Mouse (Mus musculus) limb, embryonic 15.5 days (tissue): ENCODE data around the gene Scn5a. TPM values are rescaled to one million over a fixed set of nuclear protein-coding genes. Genes with fewer than 3 reads are reported as not detected.

Experiments used
- ATAC-seq: fragments of 200-750 bp; cut with Nextera tagmentation; 2 replicates; pipeline ENCODE4 v1.8.0; 2017; ENCODE audit warnings: low read depth, moderate TSS enrichment; ENCODE audit not compliant: insufficient number of reproducible peaks, low FRiP score, low TSS enrichment
- H3K27ac ChIP-seq: fragments of 300-500 bp; sonication (generic); 2 replicates; pipeline ENCODE4 v1.5.1; 2015; ENCODE audit warnings: moderate library complexity, mild to moderate bottlenecking, inconsistent platforms
- H3K27me3 ChIP-seq: fragments of 300-500 bp; sonication (generic); 2 replicates; pipeline ENCODE4 v1.6.1; 2015; ENCODE audit warnings: inconsistent platforms
- H3K36me3 ChIP-seq: fragments of 300-500 bp; sonication (generic); 2 replicates; pipeline ENCODE4 v1.6.1; 2015; ENCODE audit warnings: inconsistent platforms
- H3K4me1 ChIP-seq: fragments of 300-500 bp; sonication (generic); 2 replicates; pipeline ENCODE4 v1.6.1; 2015; ENCODE audit warnings: inconsistent platforms
- H3K4me2 ChIP-seq: fragments of 300-500 bp; sonication (generic); 2 replicates; pipeline ENCODE4 v1.6.1; 2015; ENCODE audit warnings: mild to moderate bottlenecking, inconsistent platforms
- H3K4me3 ChIP-seq: fragments of 300-500 bp; sonication (generic); 2 replicates; pipeline ENCODE4 v1.5.1; 2015; ENCODE audit warnings: mild to moderate bottlenecking, inconsistent platforms
- H3K9ac ChIP-seq: fragments of 300-500 bp; sonication (generic); 2 replicates; pipeline ENCODE4 v1.6.1; 2015; ENCODE audit warnings: inconsistent platforms
- H3K9me3 ChIP-seq: fragments of 300-500 bp; sonication (generic); 2 replicates; pipeline ENCODE4 v1.6.1; 2016; ENCODE audit warnings: inconsistent platforms
- WGBS: fragments of 180-500 bp; shearing (Covaris S2); methylation state at CpG from one replicate; pipeline ENCODE4 v1.1.7; 2015; 5-methylcytosine and 5-hydroxymethylcytosine counted together
- polyA plus RNA-seq: library from polyadenylated mRNA; unstranded; fragments of >200 nt; fragmentation: Nextera tagmentation; extraction: Ambion mirVana; gene quantifications from 2 replicates; pipeline ENCODE4 v1.2.1, GENCODE M21; 2015

Gene Scn5a
- polyA plus RNA-seq = 0.17 and 0.22 TPM in 2 replicates

- WGBS = under 1% methylated on average over 69 of the region's 99 CpGs
- H3K27me3 ChIP-seq = peaks cover 77% of the 10 kb centered on the region
- ATAC-seq = peak; percentile 17; the same call in 1 of the 2 replicates
- H3K36me3 ChIP-seq = no peaks in the 10 kb centered on the region
- H3K27ac ChIP-seq = no peak within 1 kb of the TSS
- H3K4me3 ChIP-seq = peak within 1 kb of the TSS; percentile 55
- H3K4me1 ChIP-seq = peaks cover 11% of the 10 kb centered on the region
- peak within 1 kb of the TSS; percentile 97 for H3K4me2 ChIP-seq
- H3K9ac ChIP-seq = peak within 1 kb of the TSS; percentile 28
- no peaks in the 10 kb centered on the region for H3K9me3 ChIP-seq
Observed at GRCm38 (mm10) chr9:119578636-119579438, at the start of gene Scn5a. TSS of gene Scn5a (minus strand) at chr9:119579016.

DNA sequence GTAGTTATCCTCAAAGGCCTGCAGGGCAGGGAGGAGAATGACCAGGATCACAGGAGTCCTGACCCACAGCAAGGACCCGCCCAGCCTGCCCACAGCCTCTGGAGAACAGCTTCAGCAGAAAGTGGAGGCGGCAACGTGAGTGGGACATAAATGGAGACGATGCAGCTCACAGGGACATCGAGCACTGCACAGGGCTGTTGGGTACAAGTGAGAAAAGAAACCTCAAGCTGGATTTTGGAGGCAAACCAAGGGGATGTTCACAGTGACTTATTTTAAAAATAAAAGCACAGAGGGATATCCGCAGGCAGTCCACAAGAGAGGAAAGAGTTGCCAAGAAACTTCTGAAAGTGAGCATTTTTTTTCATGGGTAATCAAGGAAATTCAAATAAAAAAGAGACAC lies 48.4 kb upstream of the Scn5a start:
- H3K9me3 ChIP-seq = no peaks in the 10 kb centered on the region
- 72% methylated on average over 6 of the region's 6 CpGs for whole genome bisulfite sequencing
- peaks cover 5% of the 10 kb centered on the region; the same call in 1 of the 2 replicates for H3K4me1 ChIP-seq
- no peak overlapping the region for H3K4me2 ChIP-seq
- no peaks in the 10 kb centered on the region for H3K36me3 ChIP-seq
- no peak overlapping the region for H3K27ac ChIP-seq
- H3K27me3 ChIP-seq = 0 out of 2 replicates have a peak, but pooled peaks cover 4% of the 10 kb centered on the region
- no peak overlapping the region for H3K9ac ChIP-seq
- ATAC-seq = no peak
- H3K4me3 ChIP-seq = no peak overlapping the region

- Histone ChIP-seq H3K4me3 (no peak overlapping the region), H3K27me3 (no peaks in the 10 kb centered on the region)
- 77% methylated on average over 4 of the region's 4 CpGs for WGBS
Observed at GRCm38 (mm10) chr9:119624151-119624550, 45.3 kb upstream of the Scn5a start.

DNA sequence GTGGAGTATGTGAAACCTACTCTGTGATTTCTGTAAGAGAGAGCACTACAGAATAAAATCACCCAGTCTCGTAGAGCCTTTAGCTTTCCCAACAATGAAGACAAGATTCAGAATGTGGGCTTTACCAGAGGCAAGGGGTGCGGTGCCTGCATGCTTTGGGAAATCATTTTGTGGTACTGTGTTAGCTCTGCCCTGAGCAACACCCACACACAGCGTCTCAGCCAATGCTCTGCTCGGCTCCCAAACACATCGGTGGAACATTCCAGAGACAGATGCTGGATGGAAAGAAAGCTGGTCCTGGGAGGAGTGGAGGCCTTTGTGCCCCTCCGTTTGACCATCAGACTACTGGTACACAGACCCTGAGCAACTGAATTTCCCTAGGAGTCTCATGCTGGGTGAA lies 36.0 kb upstream of the Scn5a start:
- Histone ChIP-seq H3K27ac (no peak overlapping the region), H3K36me3 (no peaks in the 10 kb centered on the region), H3K27me3 (no peaks in the 10 kb centered on the region), H3K4me3 (no peak overlapping the region), H3K4me2 (no peak overlapping the region), H3K9me3 (no peaks in the 10 kb centered on the region), H3K9ac (no peak overlapping the region), H3K4me1 (no peaks in the 10 kb centered on the region)
- WGBS = 58% methylated on average over 6 of the region's 6 CpGs
- no peak for ATAC-seq

More at GRCm38 (mm10) chr9:119624151-119624550, 45.3 kb upstream of the Scn5a start:
- Histone ChIP-seq H3K9ac (no peak overlapping the region), H3K9me3 (no peaks in the 10 kb centered on the region), H3K36me3 (no peaks in the 10 kb centered on the region), H3K27ac (no peak overlapping the region), H3K4me2 (no peak overlapping the region), H3K4me1 (no peaks in the 10 kb centered on the region)
- no peak for ATAC-seq

DNA sequence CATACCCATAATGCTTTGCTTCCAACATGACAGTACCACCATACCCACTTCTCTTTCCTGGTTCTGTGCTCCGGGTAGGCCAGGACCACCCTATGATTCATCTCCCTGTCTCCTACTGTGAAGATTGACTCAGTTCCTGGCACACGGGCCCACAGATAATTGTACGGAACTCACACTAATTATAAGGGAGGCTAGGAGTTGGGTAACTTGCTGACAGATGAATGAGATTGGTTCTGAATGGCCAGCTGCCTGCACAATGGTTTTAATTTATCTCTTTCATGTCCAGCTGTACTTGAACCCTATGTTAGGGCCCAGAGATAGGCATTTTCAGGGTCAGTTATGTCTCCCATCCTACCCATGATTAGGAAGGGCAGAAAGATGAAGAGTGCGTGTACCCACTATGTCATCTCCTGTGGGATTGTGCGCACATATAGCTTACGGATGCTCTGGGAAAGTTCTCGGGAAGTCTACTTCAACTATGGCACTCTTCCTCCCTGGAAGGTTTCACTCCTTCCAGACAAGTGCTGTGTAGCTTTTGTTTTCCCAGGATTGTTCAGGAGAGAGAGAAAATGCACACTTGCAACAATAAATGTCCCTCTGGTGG lies 31.8 kb upstream of the Scn5a start:
- Histone ChIP-seq H3K36me3 (no peaks in the 10 kb centered on the region), H3K27me3 (no peaks in the 10 kb centered on the region), H3K4me2 (no peak overlapping the region), H3K9ac (no peak overlapping the region), H3K9me3 (no peaks in the 10 kb centered on the region), H3K27ac (no peak overlapping the region), H3K4me3 (no peak overlapping the region), H3K4me1 (no peaks in the 10 kb centered on the region)
- ATAC-seq = no peak
- WGBS = 85% methylated on average over 7 of the region's 7 CpGs

GRCm38 (mm10) chr9:119606906-119607305 lies 28.1 kb upstream of the Scn5a start:
- Histone ChIP-seq H3K4me1 (peaks cover 10% of the 10 kb centered on the region), H3K27ac (no peak overlapping the region), H3K9ac (no peak overlapping the region), H3K4me2 (no peak overlapping the region), H3K36me3 (no peaks in the 10 kb centered on the region), H3K9me3 (no peaks in the 10 kb centered on the region), H3K4me3 (no peak overlapping the region), H3K27me3 (no peaks in the 10 kb centered on the region)
- WGBS = 88% methylated on average over 5 of the region's 5 CpGs
- no peak for ATAC-seq

GRCm38 (mm10) chr9:119604607-119605006 lies 25.8 kb upstream of the Scn5a start:
- H3K27me3 ChIP-seq = no peaks in the 10 kb centered on the region
- H3K4me1 ChIP-seq = peaks cover 10% of the 10 kb centered on the region
- no peak overlapping the region for H3K9ac ChIP-seq
- H3K9me3 ChIP-seq = no peaks in the 10 kb centered on the region
- no peak overlapping the region for H3K27ac ChIP-seq
- H3K4me3 ChIP-seq = no peak overlapping the region
- no peak overlapping the region for H3K4me2 ChIP-seq
- H3K36me3 ChIP-seq = no peaks in the 10 kb centered on the region
- no peak for ATAC-seq
- 37% methylated on average over 8 of the region's 8 CpGs for WGBS

- H3K4me3 ChIP-seq = no peak overlapping the region
- no peaks in the 10 kb centered on the region for H3K27me3 ChIP-seq
- H3K4me1 ChIP-seq = no peaks in the 10 kb centered on the region
- no peak overlapping the region for H3K4me2 ChIP-seq
- WGBS = 86% methylated on average over 10 of the region's 10 CpGs
- no peaks in the 10 kb centered on the region for H3K36me3 ChIP-seq
- no peaks in the 10 kb centered on the region for H3K9me3 ChIP-seq
- ATAC-seq = no peak
- no peak overlapping the region for H3K9ac ChIP-seq
- no peak overlapping the region for H3K27ac ChIP-seq
Observed at GRCm38 (mm10) chr9:119598501-119598900, 19.7 kb upstream of the Scn5a start.

DNA sequence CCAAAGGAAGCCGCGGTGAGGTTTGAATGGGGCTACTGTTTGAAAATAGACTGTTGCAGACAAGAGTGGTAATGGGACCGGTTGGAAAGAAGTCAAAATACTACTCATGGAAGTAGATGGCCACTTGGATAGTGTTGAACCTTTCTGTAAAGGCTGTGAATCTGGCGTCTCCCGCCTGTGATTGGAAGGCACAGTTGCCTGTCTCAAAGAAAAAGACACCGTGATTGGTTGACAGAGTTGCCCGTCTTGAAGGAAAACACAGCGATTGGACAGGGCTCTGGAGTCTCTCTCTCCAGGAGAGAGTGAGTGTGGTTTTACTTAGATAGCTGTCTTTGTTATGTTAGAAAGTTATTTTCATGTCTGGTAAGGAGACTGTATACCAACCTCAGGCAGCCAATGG lies 18.5 kb upstream of the Scn5a start:
- Histone ChIP-seq H3K4me2 (no peak overlapping the region), H3K36me3 (no peaks in the 10 kb centered on the region), H3K4me1 (no peaks in the 10 kb centered on the region), H3K27me3 (no peaks in the 10 kb centered on the region), H3K9me3 (no peaks in the 10 kb centered on the region), H3K27ac (no peak overlapping the region), H3K4me3 (no peak overlapping the region), H3K9ac (no peak overlapping the region)
- no peak; the same call in 1 of the 2 replicates for ATAC-seq
- WGBS = 78% methylated on average over 8 of the region's 8 CpGs

GRCm38 (mm10) chr9:119589592-119589991 lies 10.8 kb upstream of the Scn5a start:
- WGBS = 86% methylated on average over 8 of the region's 8 CpGs
- Histone ChIP-seq H3K36me3 (no peaks in the 10 kb centered on the region), H3K9me3 (no peaks in the 10 kb centered on the region), H3K27ac (no peak overlapping the region), H3K9ac (no peak overlapping the region), H3K4me1 (peaks cover 7% of the 10 kb centered on the region; the same call in 1 of the 2 replicates), H3K4me2 (no peak overlapping the region), H3K4me3 (no peak overlapping the region), H3K27me3 (peaks cover 17% of the 10 kb centered on the region; the same call in 1 of the 2 replicates)
- no peak for ATAC-seq

GRCm38 (mm10) chr9:119588763-119589449 lies 10.1 kb upstream of the Scn5a start:
- Histone ChIP-seq H3K4me1 (peaks cover 7% of the 10 kb centered on the region; the same call in 1 of the 2 replicates), H3K27ac (no peak overlapping the region), H3K9me3 (no peaks in the 10 kb centered on the region), H3K9ac (no peak overlapping the region), H3K27me3 (peaks cover 21% of the 10 kb centered on the region; the same call in 1 of the 2 replicates), H3K4me3 (no peak overlapping the region), H3K36me3 (no peaks in the 10 kb centered on the region), H3K4me2 (no peak overlapping the region)
- WGBS = 30% methylated on average over 26 of the region's 26 CpGs
- ATAC-seq = no peak

DNA sequence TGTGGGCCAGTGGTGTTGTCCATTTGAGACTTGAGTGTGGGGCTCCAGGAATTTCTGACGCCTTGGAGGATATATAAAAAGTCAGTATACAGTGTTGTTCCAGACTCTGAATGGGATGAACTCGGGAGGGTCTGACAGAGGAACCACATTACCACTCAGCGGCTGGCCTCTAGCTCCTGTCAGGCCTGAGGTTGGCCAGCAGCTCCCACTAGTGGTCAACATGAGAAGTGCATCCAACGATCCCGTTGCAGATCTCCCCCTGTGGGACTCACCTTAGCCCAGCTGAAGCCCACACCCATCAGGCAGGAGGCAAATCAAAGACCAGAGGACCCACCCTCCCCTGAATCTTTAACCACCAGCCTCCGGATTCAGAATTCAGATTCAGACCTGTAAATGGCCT lies 1.9 kb upstream of the Scn5a start:
- ATAC-seq = no peak
- peaks cover 67% of the 10 kb centered on the region for H3K27me3 ChIP-seq
- no peak overlapping the region for H3K9ac ChIP-seq
- no peak overlapping the region for H3K4me3 ChIP-seq
- H3K27ac ChIP-seq = no peak overlapping the region
- no peak overlapping the region for H3K4me2 ChIP-seq
- peaks cover 11% of the 10 kb centered on the region for H3K4me1 ChIP-seq
- 0% methylated on average over 6 of the region's 6 CpGs for whole genome bisulfite sequencing
- H3K9me3 ChIP-seq = no peaks in the 10 kb centered on the region
- no peaks in the 10 kb centered on the region for H3K36me3 ChIP-seq
